Mouse (Mus musculus) heart, adult 18-20 months (tissue): ENCODE results near the gene Gm21188. TPM values are rescaled to one million over a fixed set of nuclear protein-coding genes. Genes with fewer than 3 reads are reported as not detected.
"Not testable (repeated sequence)": the region's sequence is repeated elsewhere in the genome, so short reads cannot be mapped to it uniquely, and the experiment has no call there.

Experiments
- DNase-seq, 2 experiments: peaks; one replicate each; pipeline ENCODE4 v3.0.0; 2021 to 2022; ENCODE audit warnings: mixed read lengths in 1 of 2
- long read RNA-seq, 2 experiments: library from polyadenylated mRNA; stranded (forward); transcript quantifications; one replicate each; pipeline ENCODE4 v2.0.0; 2021
- total RNA-seq, 2 experiments: library from RNA; stranded (reverse); gene quantifications; 2 replicates each; pipeline ENCODE4 v1.2.3; 2021

Gene Gm21188
- total RNA-seq: under 1 TPM; 0.40 to 0.49 TPM
- long read RNA-seq, experiment 1, partial matches to known transcripts: 0 of 2 reads
- long read RNA-seq, experiment 1, other reads (novel, unspliced or antisense): 1 of 2 reads
- long read RNA-seq, experiment 2, partial matches to known transcripts: 0 of 2 reads
- long read RNA-seq, experiment 2, other reads (novel, unspliced or antisense): 1 of 2 reads

GRCm38 (mm10) chr13:120052085-120052484 is at the start of gene Gm21188:
TSS of gene Gm21188 (minus strand) at chr13:120052194.
- DNase-seq: not testable (repeated sequence)

GRCm38 (mm10) chr13:120099327-120099726 is 47.3 kb upstream of the Gm21188 start:
- DNase-seq: not testable (repeated sequence)

- DNase-seq: not testable (repeated sequence)
Observed at GRCm38 (mm10) chr13:120096938-120097256, 44.9 kb upstream of the Gm21188 start.

- peak in 1 of 2 experiments; percentile 15 for DNase-seq
Observed at GRCm38 (mm10) chr13:120096241-120096937, 44.4 kb upstream of the Gm21188 start.

GRCm38 (mm10) chr13:120092950-120093349 is 41.0 kb upstream of the Gm21188 start:
- DNase-seq: not testable (repeated sequence)

GRCm38 (mm10) chr13:120079644-120080043 is 27.6 kb upstream of the Gm21188 start:
- DNase-seq: not testable (repeated sequence)

- DNase-seq: not testable (repeated sequence)
Observed at GRCm38 (mm10) chr13:120070878-120071277, 18.9 kb upstream of the Gm21188 start.

- not testable (repeated sequence) for DNase-seq
Observed at GRCm38 (mm10) chr13:120070012-120070598, 18.1 kb upstream of the Gm21188 start.

GRCm38 (mm10) chr13:120063439-120064089 is 11.6 kb upstream of the Gm21188 start:
- DNase-seq: not testable (repeated sequence)

- DNase-seq: not testable (repeated sequence)
Observed at GRCm38 (mm10) chr13:120062903-120063302, 10.9 kb upstream of the Gm21188 start.

- not testable (repeated sequence) for DNase-seq
Observed at GRCm38 (mm10) chr13:120048608-120049007, 3.4 kb downstream of the Gm21188 start.

GRCm38 (mm10) chr13:120048186-120048585 is 3.8 kb downstream of the Gm21188 start:
- not testable (repeated sequence) for DNase-seq

GRCm38 (mm10) chr13:120046422-120047209 is 5.4 kb downstream of the Gm21188 start:
- not testable (repeated sequence) for DNase-seq

GRCm38 (mm10) chr13:120041145-120041544 is 10.8 kb downstream of the Gm21188 start:
- DNase-seq: not testable (repeated sequence)

- DNase-seq: not testable (repeated sequence)
Observed at GRCm38 (mm10) chr13:120037881-120038280, 14.1 kb downstream of the Gm21188 start.

GRCm38 (mm10) chr13:120036577-120037115 is 15.3 kb downstream of the Gm21188 start:
- DNase-seq: peak in 1 of 2 experiments; percentile 64

- not testable (repeated sequence) for DNase-seq
Observed at GRCm38 (mm10) chr13:120035151-120035550, 16.8 kb downstream of the Gm21188 start.

GRCm38 (mm10) chr13:120034637-120035036 is 17.4 kb downstream of the Gm21188 start:
- not testable (repeated sequence) for DNase-seq

GRCm38 (mm10) chr13:120033516-120034190 is 18.3 kb downstream of the Gm21188 start:
- peak in 1 of 2 experiments; percentile 73 for DNase-seq

- DNase-seq: peak; percentile 22 to 66
Observed at GRCm38 (mm10) chr13:120031676-120032075, 20.3 kb downstream of the Gm21188 start.

- DNase-seq: peak in 1 of 2 experiments; percentile 24
Observed at GRCm38 (mm10) chr13:120027368-120027767, 24.6 kb downstream of the Gm21188 start.
